Mouse (Mus musculus) lung, adult 2 months (tissue): ENCODE measurements at regions not wholly inside any gene's neighbourhood (a gene's known extent, or its start where the extent isn't known, plus 50 kb on each side); places are given as distances from the start of the nearest gene placed in this dataset.
"Not testable (repeated sequence)": the region's sequence is repeated elsewhere in the genome, so short reads cannot be mapped to it uniquely, and the experiment has no call there.

Experiments used
- DNase-seq: peaks from one replicate; pipeline ENCODE4 v3.0.0; 2022
- H3K4me1 ChIP-seq: fragments of 200-500 bp; 2 replicates; pipeline ENCODE4 v1.6.1; 2011; ENCODE audit warnings: low read length; ENCODE audit not compliant: control insufficient read depth, insufficient read depth
- H3K4me3 ChIP-seq: fragments of 200-500 bp; replicated peaks from 2 replicates; pipeline ENCODE3; 2011; ENCODE audit warnings: low read depth, mild to moderate bottlenecking, control low read depth, low read length; ENCODE audit errors: extremely low read depth
- CTCF ChIP-seq: fragments of 200-500 bp; IDR thresholded peaks from 2 replicates; pipeline ENCODE4 v1.5.1; 2011; ENCODE audit warnings: mild to moderate bottlenecking, low read length, control low read depth; ENCODE audit not compliant: insufficient read depth
- POLR2A ChIP-seq: fragments of 200-500 bp; IDR thresholded peaks from 2 replicates; pipeline ENCODE4 v1.6.1; 2011; ENCODE audit warnings: low read depth, mild to moderate bottlenecking, control low read depth, low read length, borderline replicate concordance; ENCODE audit errors: extremely low read depth
- WGBS: fragments of 180-500 bp; shearing (Covaris S2); methylation state at CpG from one replicate; pipeline ENCODE4 v1.1.7; 2018; 5-methylcytosine and 5-hydroxymethylcytosine counted together

GRCm38 (mm10) chr2:79018732-79019423 lies 151.0 kb downstream of the Ube2e3 start:
- 73% methylated on average over 4 of the region's 4 CpGs for WGBS
- Histone ChIP-seq H3K4me3 (no peak overlapping the region), H3K4me1 (no peaks in the 10 kb centered on the region)
- DNase-seq: no peak
- TF ChIP-seq CTCF: no peak
- TF ChIP-seq POLR2A: no peak

- no peak for DNase-seq
- 84% methylated on average over 2 of the region's 2 CpGs for WGBS
- H3K4me3 ChIP-seq: no peak overlapping the region
- no peaks in the 10 kb centered on the region for H3K4me1 ChIP-seq
- TF ChIP-seq POLR2A (no peak), CTCF (no peak)
Observed at GRCm38 (mm10) chr2:79022954-79023353, 155.0 kb downstream of the Ube2e3 start.

- DNase-seq: no peak
- TF ChIP-seq CTCF (no peak), POLR2A (no peak)
- no peaks in the 10 kb centered on the region for H3K4me1 ChIP-seq
- no peak overlapping the region for H3K4me3 ChIP-seq
- WGBS: 77% methylated on average over 4 of the region's 4 CpGs
Observed at GRCm38 (mm10) chr2:79025678-79026077, 157.8 kb downstream of the Ube2e3 start.

- Histone ChIP-seq H3K4me3 (no peak overlapping the region), H3K4me1 (no peaks in the 10 kb centered on the region)
- no peak for TF ChIP-seq POLR2A
- no peak for TF ChIP-seq CTCF
- WGBS: 50% methylated on average over 1 of the region's 1 CpGs
- DNase-seq: no peak
Observed at GRCm38 (mm10) chr2:79030990-79031389, 163.1 kb downstream of the Ube2e3 start.

- Histone ChIP-seq H3K4me3 (no peak overlapping the region), H3K4me1 (no peaks in the 10 kb centered on the region)
- no peak for TF ChIP-seq POLR2A
- no peak for TF ChIP-seq CTCF
- DNase-seq: no peak
- WGBS: 71% methylated on average over 2 of the region's 2 CpGs
Observed at GRCm38 (mm10) chr2:79036296-79036695, 168.4 kb downstream of the Ube2e3 start.

GRCm38 (mm10) chr2:79038624-79039023 lies 170.7 kb downstream of the Ube2e3 start:
- no peak for TF ChIP-seq POLR2A
- no peak for TF ChIP-seq CTCF

GRCm38 (mm10) chr2:79044804-79045203 lies 176.9 kb downstream of the Ube2e3 start:
- WGBS: 86% methylated on average over 3 of the region's 3 CpGs
- DNase-seq, H3K4me1 ChIP-seq, H3K4me3 ChIP-seq: not testable (repeated sequence)

More at GRCm38 (mm10) chr2:79038624-79039023, 170.7 kb downstream of the Ube2e3 start:
- WGBS: 74% methylated on average over 5 of the region's 5 CpGs
- H3K4me3 ChIP-seq: no peak overlapping the region
- no peak for DNase-seq
- H3K4me1 ChIP-seq: no peaks in the 10 kb centered on the region

GRCm38 (mm10) chr2:79045508-79045907 lies 177.6 kb downstream of the Ube2e3 start:
- no peaks in the 10 kb centered on the region for H3K4me1 ChIP-seq
- DNase-seq: no peak
- no peak overlapping the region for H3K4me3 ChIP-seq
- TF ChIP-seq POLR2A (no peak), CTCF (no peak)
- 82% methylated on average over 4 of the region's 4 CpGs for WGBS

- Histone ChIP-seq H3K4me3 (no peak overlapping the region), H3K4me1 (no peaks in the 10 kb centered on the region)
- no peak for DNase-seq
- TF ChIP-seq CTCF: no peak
- no peak for TF ChIP-seq POLR2A
- 62% methylated on average over 7 of the region's 7 CpGs for WGBS
Observed at GRCm38 (mm10) chr2:79048020-79048419, 180.1 kb downstream of the Ube2e3 start.

GRCm38 (mm10) chr2:79048777-79049537 lies 181.0 kb downstream of the Ube2e3 start:
- Histone ChIP-seq H3K4me3 (no peak overlapping the region), H3K4me1 (no peaks in the 10 kb centered on the region)
- no peak for DNase-seq
- 84% methylated on average over 5 of the region's 5 CpGs for WGBS
- no peak for TF ChIP-seq POLR2A
- no peak for TF ChIP-seq CTCF
